Mouse (Mus musculus) MN1 (cell line): Measurements from ENCODE around the gene Antxr2.

Source experiments
- DNase-seq: peaks from one replicate; pipeline ENCODE4 v3.0.0-alpha.2; 2016; ENCODE audit warnings: low spot score

Gene Antxr2

DNA sequence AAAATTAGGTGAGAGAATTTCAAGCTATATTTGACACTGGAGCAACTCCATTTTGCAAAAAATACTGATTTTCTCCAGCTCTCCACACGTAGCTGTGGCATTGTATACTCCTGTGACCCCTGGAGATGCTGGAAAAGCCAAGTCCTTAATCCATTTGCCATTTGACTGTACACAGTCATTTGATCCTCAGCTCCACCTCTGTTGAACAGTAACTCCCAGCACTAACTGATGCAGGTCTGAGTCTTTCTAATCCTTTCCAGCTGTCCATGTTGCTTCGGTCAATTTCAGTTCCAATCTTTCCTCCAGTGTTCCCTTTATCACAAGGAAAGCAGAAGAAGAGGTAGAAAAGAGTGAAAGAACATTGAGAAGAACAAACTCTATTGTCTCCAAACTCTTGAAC, 195.4 kb downstream of the Antxr2 start:
- no peak for DNase-seq

- DNase-seq: peak; percentile 72
These were observed 196.1 kb downstream of the Antxr2 start for GRCm38 (mm10) chr5:97834770-97835169.
